Comparison of ENCODE assay signal across 23 mouse cellular contexts in genomic region chr1:64831552-64831951, GRCm38 (mm10).
"Had no signal": no experiment of that assay in that cellular context is flagged by ENCODE, and none has a peak within 500 bp of the region (broad histone marks: within the 10 kb centered on the region; RNA-seq: fewer than 3 reads in every experiment).

No protein-coding gene starts in this region.

- H3K36me3 ChIP-seq: lung, embryonic 15.5 days; midbrain, embryonic 13.5 days; midbrain, embryonic 15.5 days; neural tube, embryonic 13.5 days; neural tube, embryonic 15.5 days; stomach, embryonic 15.5 days had no signal

- H3K27ac ChIP-seq: lung, embryonic 15.5 days; macrophage; midbrain, embryonic 13.5 days; midbrain, embryonic 15.5 days; neural tube, embryonic 13.5 days; neural tube, embryonic 15.5 days; stomach, embryonic 15.5 days; stomach, postnatal 0 days had no signal

- H3K27me3 ChIP-seq: lung, embryonic 15.5 days; megakaryocyte, embryonic 14.5 days; midbrain, embryonic 13.5 days; midbrain, embryonic 15.5 days; neural tube, embryonic 13.5 days; neural tube, embryonic 15.5 days; stomach, embryonic 15.5 days had no signal

- H3K4me1 ChIP-seq: lung, embryonic 15.5 days; midbrain, embryonic 15.5 days; neural tube, embryonic 13.5 days; neural tube, embryonic 15.5 days; stomach, embryonic 15.5 days had no signal

- H3K4me3 ChIP-seq: lung, embryonic 15.5 days; megakaryocyte, embryonic 14.5 days; midbrain, embryonic 13.5 days; midbrain, embryonic 15.5 days; myocyte; neural tube, embryonic 13.5 days; neural tube, embryonic 15.5 days; stomach, embryonic 15.5 days had no signal

- H3K9ac ChIP-seq: liver, postnatal 0 days; lung, embryonic 15.5 days; midbrain, embryonic 13.5 days; midbrain, embryonic 15.5 days; neural tube, embryonic 13.5 days; neural tube, embryonic 15.5 days; stomach, embryonic 15.5 days had no signal

- H3K9me3 ChIP-seq: lung, embryonic 15.5 days; megakaryocyte, embryonic 14.5 days; midbrain, embryonic 13.5 days; midbrain, embryonic 15.5 days; neural tube, embryonic 13.5 days; neural tube, embryonic 15.5 days; stomach, embryonic 15.5 days had no signal

- DNase-seq: liver, postnatal 0 days; lung, adult 2 months; lung, postnatal 14 days; lung, postnatal 36 days; retina, postnatal 1 day; right cerebral cortex, adult 18-20 months; right cerebral cortex, postnatal 25 days; right cerebral cortex, postnatal 4 days; thymus, adult 2 months; thymus, postnatal 25 days; thymus, postnatal 4 days had no signal

- ATAC-seq: liver, postnatal 0 days; lung, postnatal 0 days; midbrain, embryonic 13.5 days; midbrain, embryonic 15.5 days had no signal

- H3K4me2 ChIP-seq: lung, embryonic 15.5 days; midbrain, embryonic 11.5 days; midbrain, embryonic 13.5 days; midbrain, embryonic 15.5 days; neural tube, embryonic 13.5 days; neural tube, embryonic 15.5 days; stomach, embryonic 15.5 days had no signal
